Mouse (Mus musculus) embryonic facial prominence, embryonic 14.5 days (tissue): ENCODE data around the gene Trib3. TPM values are rescaled to one million over a fixed set of nuclear protein-coding genes. Genes with fewer than 3 reads are reported as not detected.
A peak's percentile ranks its signal among the peaks of the same experiment; 100 is the strongest.

ENCODE experiments used
- ATAC-seq: fragments of 200-750 bp; cut with Nextera tagmentation; 2 replicates; pipeline ENCODE4 v1.8.0; 2017; ENCODE audit warnings: low read depth, moderate number of reproducible peaks, moderate TSS enrichment
- DNase-seq: peaks from one replicate; pipeline ENCODE4 v3.0.0-alpha.2; 2015; ENCODE audit warnings: low spot score
- H3K27ac ChIP-seq: fragments of 300-500 bp; sonication (generic); replicated peaks from 2 replicates; pipeline ENCODE4 v1.5.1; 2014; ENCODE audit warnings: low read depth, mild to moderate bottlenecking, low read length, moderate library complexity
- H3K27me3 ChIP-seq: fragments of 300-500 bp; sonication (generic); replicated peaks from 2 replicates; pipeline ENCODE4 v1.6.1; 2014; ENCODE audit warnings: low read length; ENCODE audit not compliant: control insufficient read depth, insufficient read depth
- H3K36me3 ChIP-seq: fragments of 300-500 bp; sonication (generic); 2 replicates; pipeline ENCODE4 v1.6.1; 2014; ENCODE audit warnings: low read length, mixed read lengths; ENCODE audit not compliant: control insufficient read depth, insufficient read depth
- H3K4me1 ChIP-seq: fragments of 300-500 bp; sonication (generic); 2 replicates; pipeline ENCODE4 v1.6.1; 2014; ENCODE audit warnings: antibody characterized with exemption, low read length; ENCODE audit not compliant: control insufficient read depth, insufficient read depth
- H3K4me2 ChIP-seq: fragments of 300-500 bp; sonication (generic); 2 replicates; pipeline ENCODE4 v1.6.1; 2014; ENCODE audit warnings: low read depth, mild to moderate bottlenecking, low read length, moderate library complexity, mixed read lengths
- H3K4me3 ChIP-seq: fragments of 300-500 bp; sonication (generic); 2 replicates; pipeline ENCODE4 v1.5.1; 2014; ENCODE audit warnings: low read depth, mild to moderate bottlenecking, low read length
- H3K9ac ChIP-seq: fragments of 300-500 bp; sonication (generic); 2 replicates; pipeline ENCODE4 v1.6.1; 2014; ENCODE audit warnings: low read depth, mild to moderate bottlenecking, low read length, moderate library complexity, mixed read lengths
- H3K9me3 ChIP-seq: fragments of 300-500 bp; sonication (generic); 2 replicates; pipeline ENCODE4 v1.6.1; 2016; ENCODE audit warnings: low read length; ENCODE audit not compliant: control insufficient read depth
- WGBS: fragments of 180-500 bp; shearing (Covaris S2); extraction: QIAGEN DNeasy Blood & Tissue Kit; methylation state at CpG from one replicate; pipeline ENCODE4 v1.1.7; 2014; 5-methylcytosine and 5-hydroxymethylcytosine counted together
- polyA plus RNA-seq: library from polyadenylated mRNA; unstranded; fragments of >200 nt; fragmentation: Nextera tagmentation; extraction: Ambion mirVana; gene quantifications from 2 replicates; pipeline ENCODE4 v1.2.1, GENCODE M21; 2014

Gene Trib3
- polyA plus RNA-seq: 3.0 and 3.3 TPM in 2 replicates

DNA sequence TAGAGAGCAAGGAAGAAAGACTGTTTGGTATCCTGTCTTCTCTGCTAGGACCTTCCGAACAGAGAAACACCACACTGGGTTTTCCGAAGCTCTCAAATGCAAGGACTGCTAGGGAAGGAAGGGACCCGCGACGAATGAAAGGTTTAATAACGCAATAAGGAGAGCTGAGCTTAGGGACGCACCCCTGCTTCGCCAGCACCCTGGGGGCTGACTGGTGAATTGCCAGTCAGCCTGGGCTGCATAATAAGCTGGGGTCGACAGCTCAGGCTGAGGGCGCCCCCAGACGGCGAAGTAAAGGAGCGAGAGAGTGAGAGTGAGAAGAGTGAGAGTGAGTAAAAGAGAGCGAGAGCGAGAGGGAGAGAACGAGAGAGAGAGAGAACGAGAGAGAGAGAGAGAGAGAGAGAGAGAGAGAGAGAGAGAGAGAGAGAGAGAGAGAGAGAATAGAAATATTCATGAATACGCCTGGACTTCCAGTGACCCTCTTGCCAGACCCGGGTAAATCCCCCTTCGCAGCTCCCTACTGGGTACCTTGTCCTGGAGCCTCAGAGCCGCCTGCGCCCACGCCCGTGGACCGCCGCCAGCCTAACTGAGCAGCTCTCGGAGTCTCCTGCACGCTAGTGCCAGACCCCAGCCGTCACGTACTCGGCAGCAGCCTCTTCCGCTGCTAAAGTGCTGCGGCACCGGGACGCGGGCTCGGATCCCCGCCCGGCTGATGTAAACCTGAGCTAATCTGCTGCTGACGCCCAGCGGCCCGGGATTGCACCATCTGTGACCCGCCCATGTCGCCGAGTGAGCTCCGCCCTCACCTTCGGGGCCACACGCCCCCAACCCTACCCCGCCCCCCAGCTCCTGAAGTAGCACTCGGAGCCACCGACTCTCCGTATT lies at the start of gene Trib3:
Trib3 (minus strand) TSS at position 704 of the 885 bp plus-strand sequence.
- no peak within 1 kb of the TSS for H3K27ac ChIP-seq
- under 1% methylated on average over 41 of the region's 52 CpGs for WGBS
- peak within 1 kb of the TSS; percentile 69 for H3K4me2 ChIP-seq
- no peaks in the 10 kb centered on the region for H3K27me3 ChIP-seq
- no peaks in the 10 kb centered on the region for H3K36me3 ChIP-seq
- H3K4me3 ChIP-seq: peak within 1 kb of the TSS; percentile 43
- ATAC-seq (peak; percentile 88), DNase-seq (peak; percentile 85)
- no peaks in the 10 kb centered on the region for H3K9me3 ChIP-seq
- no peaks in the 10 kb centered on the region for H3K4me1 ChIP-seq
- H3K9ac ChIP-seq: peak within 1 kb of the TSS; percentile 49

GRCm38 (mm10) chr2:152393225-152394017 lies 49.6 kb upstream of the Trib3 start:
- ATAC-seq (no peak), DNase-seq (no peak)
- no peaks in the 10 kb centered on the region for H3K9me3 ChIP-seq
- 50% methylated on average over 9 of the region's 9 CpGs for WGBS
- H3K36me3 ChIP-seq: peaks cover 16% of the 10 kb centered on the region; the same call in 1 of the 2 replicates
- no peak overlapping the region; the same call in 1 of the 2 replicates for H3K9ac ChIP-seq
- no peak overlapping the region for H3K27ac ChIP-seq
- H3K27me3 ChIP-seq: no peaks in the 10 kb centered on the region
- H3K4me1 ChIP-seq: peaks cover 11% of the 10 kb centered on the region; the same call in 1 of the 2 replicates
- 0 out of 2 replicates have a peak overlapping the region, but pooled peaks have one; percentile 79 for H3K4me2 ChIP-seq
- H3K4me3 ChIP-seq: no peak overlapping the region

- ATAC-seq (no peak), DNase-seq (peak; percentile 82)
- Histone ChIP-seq H3K4me1 (peaks cover 11% of the 10 kb centered on the region; the same call in 1 of the 2 replicates), H3K36me3 (peaks cover 16% of the 10 kb centered on the region; the same call in 1 of the 2 replicates), H3K27me3 (no peaks in the 10 kb centered on the region), H3K4me2 (no peak overlapping the region), H3K27ac (no peak overlapping the region), H3K9ac (no peak overlapping the region), H3K4me3 (no peak overlapping the region), H3K9me3 (no peaks in the 10 kb centered on the region)
- WGBS: 13% methylated on average over 3 of the region's 3 CpGs
Measured at GRCm38 (mm10) chr2:152392786-152393185, 49.0 kb upstream of the Trib3 start.

- H3K27ac ChIP-seq: no peak overlapping the region
- 79% methylated on average over 4 of the region's 4 CpGs for WGBS
Measured at GRCm38 (mm10) chr2:152384191-152384590, 40.4 kb upstream of the Trib3 start.

DNA sequence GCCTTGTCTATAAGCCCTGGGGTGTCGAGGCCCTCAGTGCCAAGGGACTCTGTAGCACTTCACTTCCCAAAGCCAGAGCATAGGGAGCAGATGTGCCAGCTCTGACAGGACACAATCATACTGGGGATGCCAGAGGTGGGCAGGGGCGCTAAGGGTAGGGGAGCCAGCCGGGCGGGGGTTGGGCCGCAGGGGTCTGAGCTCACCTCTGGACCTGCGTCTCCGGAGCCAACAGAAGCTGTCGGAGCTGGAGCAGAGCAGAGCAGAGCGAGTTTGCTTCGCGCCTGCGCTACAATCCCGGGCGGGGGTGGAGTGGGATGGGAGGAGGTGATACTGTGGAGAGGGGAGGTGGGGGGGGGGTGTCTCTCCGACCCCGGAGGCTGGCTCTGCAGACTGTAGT lies 32.5 kb upstream of the Trib3 start, which contains the start of gene Nrsn2:
Nrsn2 (minus strand) TSS at position 294 of the 397 bp plus-strand sequence.
- H3K9me3 ChIP-seq: no peaks in the 10 kb centered on the region
- 4% methylated on average over 10 of the region's 16 CpGs for whole genome bisulfite sequencing
- H3K4me3 ChIP-seq: peak within 1 kb of the TSS; percentile 25
- peak within 1 kb of the TSS; percentile 57; the same call in 1 of the 2 replicates for H3K9ac ChIP-seq
- peaks cover 7% of the 10 kb centered on the region; the same call in 1 of the 2 replicates for H3K4me1 ChIP-seq
- no peaks in the 10 kb centered on the region for H3K36me3 ChIP-seq
- peaks cover 8% of the 10 kb centered on the region; the same call in 1 of the 2 replicates for H3K27me3 ChIP-seq
- DNase-seq (peak; percentile 36), ATAC-seq (peak; percentile 79)
- no peak within 1 kb of the TSS; the same call in 1 of the 2 replicates for H3K27ac ChIP-seq
- H3K4me2 ChIP-seq: peak within 1 kb of the TSS; percentile 49

More at GRCm38 (mm10) chr2:152384191-152384590, 40.4 kb upstream of the Trib3 start:
- Histone ChIP-seq H3K4me2 (no peak overlapping the region), H3K4me3 (no peak overlapping the region), H3K9me3 (no peaks in the 10 kb centered on the region), H3K27me3 (no peaks in the 10 kb centered on the region), H3K36me3 (no peaks in the 10 kb centered on the region), H3K9ac (no peak overlapping the region), H3K4me1 (no peaks in the 10 kb centered on the region)
- no peak for ATAC-seq
- no peak for DNase-seq

DNA sequence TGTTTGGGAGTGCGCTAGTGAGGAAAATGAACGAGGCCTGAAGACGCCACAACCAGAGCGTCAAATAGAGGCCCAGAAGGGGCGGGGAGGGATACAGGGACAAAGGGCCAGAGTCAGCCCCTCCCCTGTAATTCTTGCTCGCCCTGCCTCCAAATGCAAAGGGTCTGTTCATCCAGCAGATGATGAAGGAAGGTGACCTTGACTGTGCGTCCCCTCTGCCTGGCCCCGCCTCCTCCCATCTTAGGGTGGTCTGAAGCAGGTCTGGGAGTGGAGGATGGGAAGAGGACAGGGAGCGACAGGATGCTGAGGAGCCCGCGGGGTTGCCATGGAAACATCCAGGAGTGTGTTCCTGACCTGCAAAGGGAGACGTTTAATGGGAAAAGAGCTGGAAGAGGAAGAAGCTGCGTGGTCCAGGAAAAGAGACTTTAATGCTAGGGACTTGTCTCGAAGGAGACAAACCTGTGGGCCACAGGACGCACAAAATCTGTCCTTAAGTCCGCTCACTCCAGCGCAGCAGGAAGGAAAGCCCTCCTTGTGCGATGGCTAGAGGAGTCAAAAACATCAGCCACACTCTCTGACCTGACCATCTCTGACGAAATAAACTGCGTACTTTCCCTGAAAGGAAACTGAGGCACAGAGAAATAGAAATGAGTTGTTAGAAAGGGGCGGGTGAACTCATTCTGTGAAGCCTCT lies 32.0 kb upstream of the Trib3 start:
- Histone ChIP-seq H3K36me3 (no peaks in the 10 kb centered on the region), H3K4me2 (peak overlapping the region; percentile 49), H3K9me3 (no peaks in the 10 kb centered on the region), H3K4me1 (peaks cover 7% of the 10 kb centered on the region; the same call in 1 of the 2 replicates), H3K27me3 (peaks cover 8% of the 10 kb centered on the region; the same call in 1 of the 2 replicates), H3K9ac (peak overlapping the region; percentile 57; the same call in 1 of the 2 replicates), H3K4me3 (peak overlapping the region; percentile 25), H3K27ac (no peak overlapping the region; the same call in 1 of the 2 replicates)
- WGBS: 6% methylated on average over 18 of the region's 21 CpGs
- ATAC-seq: peak; percentile 67; the same call in 1 of the 2 replicates
- peak; percentile 30 for DNase-seq

- ATAC-seq: no peak
- H3K9me3 ChIP-seq: no peaks in the 10 kb centered on the region
- H3K27me3 ChIP-seq: peaks cover 8% of the 10 kb centered on the region; the same call in 1 of the 2 replicates
Measured at GRCm38 (mm10) chr2:152373547-152373946, 29.7 kb upstream of the Trib3 start.

More at GRCm38 (mm10) chr2:152373547-152373946, 29.7 kb upstream of the Trib3 start:
- no peak for DNase-seq
- Histone ChIP-seq H3K27ac (no peak overlapping the region), H3K36me3 (no peaks in the 10 kb centered on the region), H3K4me2 (no peak overlapping the region), H3K9ac (no peak overlapping the region), H3K4me1 (peaks cover 7% of the 10 kb centered on the region; the same call in 1 of the 2 replicates), H3K4me3 (no peak overlapping the region)
- WGBS: 76% methylated on average over 9 of the region's 9 CpGs
